Mouse (Mus musculus) 3134 (cell line): ENCODE measurements around the gene Myh6.
"Not testable (repeated sequence)": the region's sequence is repeated elsewhere in the genome, so short reads cannot be mapped to it uniquely, and the experiment has no call there.

ENCODE experiments used
- DNase-seq: peaks from one replicate; pipeline ENCODE4 v3.0.0-alpha.2; 2011; ENCODE audit warnings: low spot score; ENCODE audit not compliant: insufficient read length; ENCODE audit errors: extremely low read depth

Myh6 gene

DNA sequence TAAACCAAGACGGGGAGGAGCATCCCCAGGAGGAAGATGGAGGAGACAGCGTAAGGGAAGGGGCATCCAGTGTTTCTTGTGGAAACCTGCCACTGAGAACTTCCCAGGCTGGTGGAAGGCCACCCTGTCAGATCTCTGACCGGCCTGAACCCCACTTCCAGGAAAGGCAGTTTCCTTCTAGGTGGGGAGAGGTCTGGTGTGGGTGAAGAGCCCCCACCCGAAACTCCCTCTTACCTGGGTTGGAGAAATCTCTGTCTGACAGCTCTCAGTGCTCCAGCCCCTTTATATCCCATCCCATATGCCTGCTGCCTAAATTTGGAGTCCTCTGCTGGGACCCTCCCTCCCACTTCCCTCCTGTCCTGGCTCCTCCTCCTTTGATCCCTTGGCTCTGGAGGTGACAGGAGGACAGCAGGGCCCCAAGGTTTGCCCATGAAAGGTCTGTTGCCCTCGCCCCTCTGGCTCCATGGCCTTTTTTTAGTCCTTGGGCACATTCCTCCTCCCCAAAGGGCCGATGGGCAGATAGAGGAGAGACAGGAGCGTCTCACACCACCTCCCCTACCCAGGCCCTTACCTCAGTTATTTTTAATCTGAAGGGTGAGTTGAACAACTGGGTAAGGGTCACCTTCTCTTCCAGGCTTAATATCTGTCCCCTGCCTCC lies at the start of gene Myh6:
Gene Myh6, minus strand, starts transcription at position 608 of the 658 bp plus-strand sequence.
- DNase-seq: no peak

DNA sequence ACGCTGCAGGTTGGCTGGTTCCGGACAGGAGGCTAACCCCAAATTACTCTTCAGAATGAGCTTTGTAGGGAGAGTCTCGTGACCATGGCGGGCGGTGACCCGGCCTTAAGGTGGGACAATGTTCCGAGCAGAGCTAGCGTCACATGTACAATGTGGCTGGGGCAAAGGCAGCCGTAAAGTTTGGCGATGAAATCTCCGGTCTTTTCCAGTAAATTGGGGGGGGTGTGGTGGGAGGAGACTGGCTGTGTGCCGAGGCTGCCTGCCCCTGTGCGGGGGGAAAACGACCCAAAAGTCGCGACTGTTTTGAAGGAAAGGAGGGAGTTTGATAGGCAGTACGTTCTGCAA lies 49.0 kb upstream of the Myh6 start:
- no peak for DNase-seq

DNA sequence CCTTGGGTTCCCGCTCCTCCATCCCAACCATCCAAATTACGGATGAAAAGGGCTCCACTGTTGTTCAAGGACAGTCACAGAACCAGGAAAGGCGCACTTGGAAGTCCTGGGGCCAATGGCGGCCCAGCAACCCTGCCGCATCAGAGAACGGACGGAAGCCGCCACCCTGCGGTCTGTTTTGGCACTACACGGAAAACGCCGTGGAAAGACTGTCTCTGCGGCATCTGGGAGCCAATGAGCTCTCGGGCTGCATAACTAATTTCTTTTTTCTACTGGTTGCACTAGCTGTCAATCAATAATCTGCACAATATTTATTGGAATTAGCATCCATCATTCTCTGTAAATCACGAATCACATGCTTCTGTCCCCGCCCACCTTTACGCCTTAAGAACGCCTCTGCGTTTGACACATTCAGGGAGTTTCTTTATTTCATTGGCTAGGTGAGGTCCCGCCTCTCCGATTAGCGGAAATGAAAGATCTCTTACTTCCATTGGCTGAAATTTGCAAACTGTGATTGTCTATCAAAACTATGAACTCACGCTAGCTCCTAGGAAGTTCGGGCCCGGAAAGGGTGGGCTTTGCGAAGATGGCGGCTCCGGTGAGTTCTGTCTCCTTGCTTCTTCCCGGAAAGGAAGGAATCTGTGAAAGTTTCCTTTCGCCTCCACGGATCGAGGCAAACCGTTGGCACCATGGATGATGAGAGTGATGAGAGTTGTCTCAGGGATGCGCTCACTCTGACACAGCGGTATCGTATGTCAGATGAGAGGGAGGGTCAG lies 48.5 kb upstream of the Myh6 start, which contains the start of gene Ngdn:
Gene Ngdn, plus strand, starts transcription at position 464 of the 776 bp plus-strand sequence.
- peak; percentile 92 for DNase-seq

DNA sequence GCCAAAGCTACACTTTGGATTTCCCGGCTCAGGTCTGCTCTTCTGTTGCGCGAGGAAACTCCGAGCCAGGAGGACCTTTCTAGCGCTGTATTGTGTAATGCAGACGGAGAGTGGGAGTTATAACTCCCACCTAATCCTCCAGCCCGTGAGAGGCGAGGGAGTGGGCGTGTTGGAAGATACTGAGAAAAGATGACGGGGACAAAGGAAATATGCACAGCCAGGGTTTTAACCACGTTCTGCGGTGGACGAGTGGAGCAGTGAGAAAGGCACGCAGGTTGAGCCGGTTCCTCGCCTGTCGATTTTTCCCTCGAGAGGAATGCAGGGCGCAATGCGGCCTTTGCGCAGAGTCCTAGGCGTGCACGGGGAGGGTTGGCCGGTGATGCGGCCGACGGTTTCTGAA lies 47.9 kb upstream of the Myh6 start:
- DNase-seq: no peak

DNA sequence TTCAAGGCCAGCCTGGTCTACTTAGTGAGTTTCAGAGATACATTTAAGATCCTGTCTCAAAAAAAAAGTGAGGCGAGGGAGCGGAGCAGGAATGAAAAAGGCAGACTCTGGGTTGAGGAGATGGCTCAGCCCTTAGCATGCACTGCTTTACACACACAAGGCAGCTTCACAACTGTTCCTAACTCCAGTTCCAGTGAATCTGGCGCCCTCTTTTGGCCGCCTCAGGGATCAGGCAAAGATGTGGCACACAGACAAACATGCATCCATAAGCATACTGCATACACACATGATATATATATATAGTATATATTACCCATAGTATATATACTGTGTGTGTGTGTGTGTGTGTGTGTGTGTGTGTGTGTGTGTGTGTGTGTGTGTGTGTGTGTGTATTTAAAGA lies 44.4 kb upstream of the Myh6 start:
- no peak for DNase-seq

DNA sequence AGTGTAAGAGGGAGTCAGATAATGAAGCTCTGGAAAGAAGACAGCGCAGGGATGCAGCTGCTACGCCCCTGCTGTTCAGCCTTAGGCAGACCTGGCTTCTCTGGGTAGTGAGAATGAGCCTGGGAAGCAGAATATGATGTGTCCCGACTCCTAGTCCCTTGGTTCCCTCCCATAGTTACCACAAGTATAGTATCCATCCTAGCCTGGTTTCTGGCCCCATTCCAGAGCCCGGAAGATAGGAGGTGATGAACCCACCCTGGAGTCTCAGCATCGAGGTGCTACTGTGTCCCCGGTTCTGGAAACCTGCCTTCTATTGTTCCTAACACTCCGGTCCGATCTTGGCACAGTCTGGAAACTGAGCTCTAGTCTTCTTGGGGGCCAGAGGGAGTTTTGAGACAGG lies 41.7 kb upstream of the Myh6 start:
- no peak for DNase-seq

DNA sequence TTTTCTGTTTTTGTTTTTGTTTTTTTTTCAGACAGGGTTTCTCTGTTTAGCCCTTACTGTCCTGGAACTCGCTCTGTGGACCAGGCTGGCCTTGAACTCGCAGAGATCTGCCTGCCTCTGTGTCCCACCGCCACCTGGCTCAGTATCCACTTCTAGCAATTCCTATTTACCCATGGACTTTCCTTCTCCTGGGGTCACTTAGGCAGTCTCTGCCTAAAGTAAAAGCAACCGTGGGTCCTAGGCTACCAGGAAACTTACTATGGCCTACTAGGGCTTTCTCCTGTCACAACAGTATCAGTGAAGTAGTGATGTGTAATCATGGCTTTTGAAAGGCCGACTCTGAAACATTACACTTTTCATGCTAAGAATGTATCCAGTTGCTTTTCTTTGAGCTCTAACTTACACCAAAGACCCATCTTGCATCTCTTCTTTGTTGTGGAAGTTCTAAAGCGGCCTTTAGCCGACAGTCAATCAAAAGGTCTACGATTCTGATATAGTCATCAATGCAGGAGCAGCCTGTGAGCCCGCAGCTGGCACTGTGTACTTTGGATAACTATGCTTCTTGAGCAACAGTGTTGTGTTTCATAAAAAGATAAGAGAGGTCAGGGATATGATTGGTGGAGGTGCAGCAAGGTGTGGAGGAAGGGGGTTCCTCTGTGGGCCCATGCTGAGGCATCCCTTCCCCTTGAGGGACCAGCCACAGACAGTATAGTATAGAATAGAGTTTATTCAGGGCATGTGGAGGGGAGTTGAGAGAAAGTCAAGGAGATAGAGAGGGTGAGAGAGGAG lies 40.6 kb upstream of the Myh6 start:
- DNase-seq: no peak

DNA sequence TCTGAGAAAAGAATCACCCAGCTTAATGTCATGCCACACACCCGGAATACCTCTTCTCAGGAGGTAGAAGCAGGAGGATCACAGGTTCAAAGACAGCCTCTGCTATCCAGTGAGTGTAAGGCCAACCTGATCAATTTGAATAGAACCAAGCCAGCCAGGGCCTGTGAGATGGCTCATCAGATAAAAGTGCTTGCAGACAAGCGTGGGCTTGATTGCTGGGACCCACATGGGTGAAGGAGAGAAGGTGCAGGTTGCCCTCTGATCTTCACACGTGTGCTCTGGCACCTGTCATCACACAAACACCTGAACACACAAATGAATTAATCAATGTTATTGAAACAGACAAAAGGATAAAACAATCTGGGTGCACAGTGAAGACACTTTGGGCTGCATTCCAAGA lies 39.8 kb upstream of the Myh6 start:
- DNase-seq: no peak

DNA sequence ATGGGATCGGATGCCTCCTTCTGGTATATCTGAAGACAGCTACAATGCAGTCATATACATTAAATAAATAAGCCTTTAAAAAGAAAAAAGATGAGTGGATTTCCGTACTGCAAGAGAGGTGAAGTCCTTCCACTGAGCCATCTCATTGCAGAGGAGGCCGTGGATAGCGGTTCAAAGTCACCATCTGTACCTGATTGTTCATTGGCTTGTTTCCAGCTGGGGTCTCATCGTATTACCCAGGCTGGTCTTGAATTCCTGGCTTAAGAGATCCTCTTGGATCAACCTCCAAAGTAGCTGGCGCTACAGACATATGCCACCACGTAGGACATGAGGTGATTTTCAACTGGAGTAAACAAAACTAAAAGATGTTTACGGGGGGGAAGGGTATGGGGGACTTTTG lies 39.2 kb upstream of the Myh6 start:
- no peak for DNase-seq

DNA sequence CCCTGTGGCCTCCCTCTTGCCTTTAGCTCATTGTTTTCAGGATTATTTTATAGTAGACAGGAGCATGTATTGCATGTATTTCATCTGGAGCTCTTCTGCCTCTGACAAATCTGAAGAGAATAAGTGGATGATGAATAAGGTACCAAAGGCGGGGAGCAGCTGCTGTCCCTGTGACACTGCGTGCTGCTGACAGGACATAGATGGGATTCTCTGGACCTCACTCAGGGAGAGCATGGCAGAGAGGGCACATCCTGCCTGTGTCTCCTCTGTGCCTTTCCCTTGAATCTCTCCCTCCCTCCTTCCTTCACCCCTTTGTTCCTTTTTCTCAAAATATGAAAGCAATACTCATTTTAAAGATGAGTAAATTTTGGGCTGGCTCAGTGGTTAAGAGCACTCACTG lies 38.8 kb upstream of the Myh6 start:
- no peak for DNase-seq

DNA sequence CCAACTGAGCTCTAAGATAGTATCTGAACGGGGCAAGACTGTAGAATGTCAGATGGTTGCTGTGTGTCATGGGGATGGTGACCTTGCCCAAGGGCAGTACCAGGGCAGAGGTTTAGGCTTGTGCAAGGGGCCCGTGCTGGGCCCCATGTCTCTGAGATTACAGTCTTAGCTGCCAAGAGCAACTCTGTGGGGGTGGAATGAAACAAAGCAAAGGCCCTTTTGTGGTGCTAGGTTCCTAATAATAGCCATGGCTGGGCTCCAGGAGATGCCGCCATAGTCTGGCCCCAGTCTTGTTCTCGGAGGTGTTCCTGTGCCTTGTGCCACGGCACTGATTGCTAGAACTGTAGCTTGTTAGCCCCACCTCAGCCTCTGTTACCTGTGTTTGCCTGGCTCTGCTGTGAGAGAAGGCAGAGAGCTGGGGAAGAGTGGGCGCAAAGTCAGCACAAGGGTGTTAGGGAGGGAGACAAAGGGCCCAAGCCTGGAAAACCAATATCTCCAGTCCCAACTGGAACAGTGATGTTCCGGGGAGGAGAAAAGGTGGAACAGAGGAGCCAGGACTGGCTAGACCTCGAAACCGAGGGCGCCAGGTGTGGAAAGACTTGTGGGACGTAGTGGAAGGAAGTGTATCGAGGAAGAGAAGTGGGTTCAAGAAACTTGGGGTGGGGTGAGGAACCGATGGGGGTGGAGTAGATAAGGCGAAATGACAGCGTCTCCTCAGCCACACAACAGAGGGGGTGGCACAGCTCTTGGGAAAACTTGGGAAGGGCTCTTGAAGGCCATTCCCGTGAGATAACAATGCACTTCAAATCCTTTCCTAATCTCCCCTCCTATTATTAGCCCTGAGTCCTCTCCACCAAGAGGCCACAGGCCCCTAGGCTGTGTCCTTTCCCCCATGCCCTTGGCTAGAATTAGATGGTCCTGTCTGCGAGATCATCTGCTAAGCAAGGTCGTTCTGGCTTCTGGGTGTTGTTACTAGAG lies 37.4 kb upstream of the Myh6 start:
- no peak for DNase-seq

DNA sequence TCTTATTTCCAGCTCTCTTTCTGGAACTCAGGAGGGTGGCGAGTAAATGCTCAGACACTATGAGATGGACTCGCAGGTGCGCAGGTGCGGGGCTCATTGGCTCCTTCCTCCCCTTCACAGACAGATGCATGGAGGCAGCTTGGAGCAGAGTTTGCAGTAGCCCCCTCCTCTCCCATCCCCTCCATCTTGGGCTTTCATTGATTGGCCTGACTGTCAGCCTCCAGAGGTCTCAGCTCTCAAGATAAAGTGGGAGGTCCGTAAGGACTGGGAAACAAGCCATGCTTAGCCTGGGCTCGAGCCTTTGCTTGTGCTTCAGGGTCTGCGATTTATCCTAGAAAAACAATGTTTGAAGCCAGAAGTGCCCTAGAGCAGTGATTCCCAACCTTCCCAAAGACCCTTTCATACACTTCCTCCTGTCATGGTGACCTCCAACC lies 36.0 kb upstream of the Myh6 start:
- no peak for DNase-seq

DNA sequence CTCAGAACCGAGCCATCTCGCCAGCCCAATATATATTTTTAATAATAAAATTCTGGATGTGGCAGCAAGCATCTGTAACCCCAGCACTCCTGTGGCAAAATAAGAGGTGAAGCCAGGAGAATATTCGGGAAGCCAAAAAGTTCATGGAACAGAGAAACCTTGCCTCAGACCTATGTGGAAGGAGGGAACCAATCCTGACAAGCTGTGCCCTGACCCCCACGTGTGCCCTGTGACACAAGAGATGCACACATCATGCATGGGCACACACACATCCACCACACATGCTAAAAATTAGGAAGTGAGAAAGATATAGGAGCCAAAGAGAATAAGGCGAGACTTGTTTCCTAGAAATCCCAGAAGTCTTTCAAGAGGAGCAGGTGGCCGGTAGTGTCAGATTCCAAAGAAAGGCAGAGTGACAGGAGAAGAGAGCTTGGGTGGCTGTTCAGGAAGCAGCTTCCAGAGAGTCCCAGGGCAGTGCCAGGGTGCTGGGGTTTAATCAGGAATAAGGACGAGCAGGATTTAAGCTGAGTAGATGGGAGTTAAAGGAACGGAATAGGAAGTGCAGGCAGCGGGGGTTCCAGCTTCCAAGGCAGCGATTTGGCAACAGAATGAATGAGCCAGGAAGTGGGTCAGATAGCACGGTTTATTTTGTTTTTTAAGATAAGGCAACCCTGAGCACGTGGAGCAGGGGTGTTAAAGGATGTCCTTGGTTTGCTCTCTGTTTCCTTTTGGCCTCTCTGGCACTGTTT lies 35.4 kb upstream of the Myh6 start:
- DNase-seq: no peak

DNA sequence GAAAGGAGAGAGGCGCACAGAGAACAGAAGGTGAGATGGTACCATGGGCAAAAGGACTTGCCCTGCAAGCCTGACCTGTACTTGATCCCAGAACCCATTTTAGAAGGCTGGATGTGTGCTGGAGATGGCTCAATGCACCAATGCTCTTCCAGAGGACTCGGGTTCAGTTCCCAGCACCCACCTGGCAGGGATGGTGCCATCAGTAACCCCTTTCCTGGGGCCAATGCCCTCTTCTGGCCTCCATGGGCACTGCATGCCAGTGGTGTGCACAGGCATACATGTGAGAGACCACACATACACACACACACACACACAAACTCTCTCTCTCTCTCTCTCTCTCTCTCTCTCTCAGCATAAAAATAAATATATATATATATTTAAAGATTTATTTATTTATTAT lies 34.7 kb upstream of the Myh6 start:
- DNase-seq: no peak

DNA sequence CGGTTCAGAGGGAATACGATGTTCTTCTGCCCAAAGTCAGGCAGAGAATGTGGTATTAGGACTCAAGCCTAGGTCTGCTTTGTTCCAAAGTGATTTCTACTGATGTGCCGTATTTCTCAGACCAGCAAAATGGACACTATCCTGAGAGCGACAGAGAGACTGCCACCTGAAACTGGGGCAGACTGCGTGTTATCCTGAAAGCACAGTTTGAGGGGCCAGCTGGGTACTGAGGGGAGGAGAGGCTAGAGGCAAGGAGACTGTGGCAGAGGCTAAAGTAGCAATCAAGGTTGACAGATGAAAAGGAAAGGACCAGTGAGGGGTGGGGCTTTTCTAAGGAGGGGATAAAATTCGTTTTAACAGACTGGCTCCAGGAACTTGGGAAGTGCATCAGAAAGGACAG lies 34.1 kb upstream of the Myh6 start:
- no peak for DNase-seq

DNA sequence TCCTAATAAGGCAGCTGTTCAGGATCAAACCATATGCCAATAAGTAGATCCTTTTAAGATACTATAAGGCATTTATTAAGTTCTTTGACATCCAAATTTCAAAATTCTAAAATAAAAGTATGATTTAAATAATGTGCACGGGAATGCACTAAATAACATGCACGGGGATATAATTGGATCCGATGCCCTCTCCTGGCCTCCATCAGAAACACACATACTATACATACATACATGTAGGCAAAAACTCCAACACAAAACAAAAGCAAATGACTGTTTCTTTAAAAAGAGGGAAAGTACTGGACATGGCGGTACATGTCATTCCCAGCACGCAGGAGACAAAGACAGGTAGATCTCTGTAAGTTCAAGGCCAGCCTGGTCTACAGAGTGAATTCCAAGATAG lies 33.1 kb upstream of the Myh6 start:
- DNase-seq: not testable (repeated sequence)

DNA sequence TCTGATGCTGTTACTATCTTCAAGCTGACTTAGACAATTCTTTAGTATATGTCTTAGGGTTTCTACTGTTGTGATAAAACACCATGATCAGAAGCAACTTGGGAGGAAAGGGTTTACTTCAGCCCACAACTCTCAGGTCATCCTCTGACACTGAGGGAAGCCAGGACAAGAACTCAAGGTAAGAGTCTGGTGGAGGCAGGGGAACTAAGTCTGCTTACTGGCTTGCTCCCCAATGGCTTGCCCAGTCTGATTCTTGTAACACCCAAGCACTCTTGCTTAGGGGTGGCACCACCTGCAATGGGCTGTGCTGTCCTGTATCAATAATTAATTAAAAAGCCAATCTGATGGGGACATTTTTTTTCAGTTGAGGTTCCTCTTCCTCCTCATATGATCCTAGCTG lies 32.0 kb upstream of the Myh6 start:
- no peak for DNase-seq

DNA sequence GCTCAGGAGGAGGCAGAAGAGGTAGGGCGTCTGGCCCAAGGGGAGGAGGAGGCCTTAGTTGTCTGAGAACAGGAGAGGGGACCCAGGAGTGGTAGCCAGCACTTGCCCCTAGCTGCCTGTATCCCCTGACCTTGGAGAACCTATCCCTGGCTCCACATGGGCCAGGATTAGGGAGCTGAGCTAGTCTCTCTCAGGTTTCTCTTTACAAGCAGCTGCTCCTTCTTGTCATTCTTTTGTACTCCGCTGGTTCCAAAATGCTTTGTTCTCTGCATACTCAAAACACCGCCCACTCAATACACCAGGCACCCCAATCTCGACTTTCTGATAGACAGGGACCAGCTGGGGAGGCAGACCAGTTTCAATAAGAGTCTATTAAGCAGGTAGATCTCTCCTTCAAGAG lies 30.6 kb upstream of the Myh6 start:
- no peak for DNase-seq

DNA sequence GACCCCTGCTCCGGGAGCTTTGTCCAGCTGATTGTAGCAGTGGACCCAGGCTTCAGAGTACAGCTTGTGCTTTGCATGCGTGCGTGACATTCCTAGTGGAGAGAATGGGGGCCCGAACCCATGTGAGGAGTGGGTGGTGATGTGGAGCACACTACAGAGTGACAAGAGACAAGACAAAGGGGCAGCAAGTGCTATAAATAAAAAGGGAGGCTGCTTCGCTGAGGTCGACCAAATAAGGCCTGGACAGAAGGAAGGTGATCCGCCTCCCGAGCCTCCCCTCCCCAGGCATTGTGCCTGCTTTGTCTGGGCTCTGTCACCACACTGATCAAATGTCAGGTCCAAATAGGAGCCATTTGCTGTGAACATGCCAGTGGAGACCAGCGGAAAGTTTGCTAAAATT lies 30.1 kb upstream of the Myh6 start:
- DNase-seq: no peak
